Mouse (Mus musculus): ENCODE results near the gene Mmp14. TPM values are rescaled to one million over a fixed set of nuclear protein-coding genes. Genes with fewer than 3 reads are reported as not detected.

Gene Mmp14
- total and polyA plus RNA-seq, 2 experiments from 2014 or later, result 60.9 to 73.2 TPM

DNA sequence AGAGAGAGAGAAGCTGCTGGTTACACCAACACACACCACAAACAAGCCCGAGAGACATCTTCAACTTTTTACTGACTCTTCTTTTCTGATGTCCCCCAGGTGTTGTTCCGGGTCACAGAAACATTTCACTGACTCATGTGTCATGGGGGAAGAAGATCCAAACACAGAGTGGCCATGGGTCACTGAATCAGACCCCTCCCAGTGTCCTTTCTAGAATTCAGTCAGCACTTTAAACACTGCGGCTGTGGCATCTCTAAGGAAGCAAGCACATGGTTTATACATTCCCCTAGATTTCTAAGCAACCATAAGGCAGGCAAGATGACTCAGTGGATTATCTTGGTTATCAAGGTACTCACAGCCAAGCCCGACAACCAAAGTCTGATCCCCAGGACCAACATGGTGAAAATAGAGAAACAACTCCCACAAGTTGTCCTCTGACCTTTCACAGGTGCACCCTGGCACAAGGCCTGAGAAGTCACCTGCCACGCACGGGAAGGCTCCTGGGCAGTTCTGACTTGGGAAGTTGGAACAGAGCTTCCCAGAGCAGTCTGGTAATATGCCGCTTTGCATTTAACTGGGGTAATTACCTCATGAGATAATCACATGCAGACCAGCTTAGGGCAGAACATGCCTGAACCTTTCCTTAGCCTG lies 45.3 kb upstream of the Mmp14 start:
- no peak overlapping the region for H3K4me3 ChIP-seq (ENCODE audit: low read depth, low read length)
- H3K27ac ChIP-seq (ENCODE audit: low read depth), result no peak overlapping the region
- DNase-seq (ENCODE audit: low spot score) (no peak), ATAC-seq (ENCODE audit: insufficient read depth, low read depth) (no peak)
- no peaks in the 10 kb centered on the region for H3K9me3 ChIP-seq (replicated peaks; ENCODE audit: control insufficient read depth, low read length)
- H3K4me2 ChIP-seq (ENCODE audit: low read depth, low read length), result no peak overlapping the region
- H3K9ac ChIP-seq (replicated peaks; ENCODE audit: low read depth, low read length), result no peak overlapping the region
- no peaks in the 10 kb centered on the region for H3K27me3 ChIP-seq (ENCODE audit: control insufficient read depth, insufficient read depth, low read length)
- TF ChIP-seq EP300 (IDR thresholded peaks at IDR 0.05; ENCODE audit: low read depth), result no peak
- no peak for TF ChIP-seq CTCF (IDR thresholded peaks at IDR 0.05; ENCODE audit: low read depth)
- no peaks in the 10 kb centered on the region for H3K36me3 ChIP-seq (replicated peaks; ENCODE audit: control insufficient read depth, insufficient read depth, low read length)
- WGBS, result 78% methylated on average over 7 of the region's 7 CpGs
- no peaks in the 10 kb centered on the region for H3K4me1 ChIP-seq (ENCODE audit: control insufficient read depth, insufficient read depth)

DNA sequence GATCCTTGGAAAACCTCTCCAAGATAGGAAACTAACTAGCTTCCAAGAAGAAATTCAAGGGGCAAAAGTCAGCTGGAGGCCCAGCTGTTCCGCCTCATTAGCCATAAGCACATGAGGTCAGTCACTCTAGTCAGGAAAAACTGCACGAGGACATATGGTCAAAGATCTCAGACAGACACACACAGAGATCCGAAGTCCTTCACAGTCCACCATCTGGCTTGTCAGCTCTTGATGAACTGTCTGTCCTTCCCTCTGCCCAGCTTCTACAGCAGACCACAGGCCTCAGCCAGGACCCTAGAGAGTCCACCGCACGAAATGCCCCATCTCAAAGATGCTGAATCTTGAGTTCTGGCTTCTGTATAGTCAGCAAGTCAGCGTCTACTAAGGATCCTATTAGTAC lies 43.9 kb upstream of the Mmp14 start:
- H3K9me3 ChIP-seq (replicated peaks; ENCODE audit: control insufficient read depth, low read length), result no peaks in the 10 kb centered on the region
- 81% methylated on average over 6 of the region's 6 CpGs for WGBS
- H3K4me1 ChIP-seq (ENCODE audit: control insufficient read depth, insufficient read depth), result no peaks in the 10 kb centered on the region
- DNase-seq (ENCODE audit: low spot score), result no peak
- H3K27ac ChIP-seq (ENCODE audit: low read depth), result no peak overlapping the region
- H3K9ac ChIP-seq (replicated peaks; ENCODE audit: low read depth, low read length), result no peak overlapping the region
- no peak overlapping the region for H3K4me3 ChIP-seq (ENCODE audit: low read depth, low read length)
- TF ChIP-seq CTCF (IDR thresholded peaks at IDR 0.05; ENCODE audit: low read depth) (no peak), EP300 (IDR thresholded peaks at IDR 0.05; ENCODE audit: low read depth) (no peak)
- no peak for ATAC-seq (ENCODE audit: insufficient read depth, low read depth)
- H3K36me3 ChIP-seq (replicated peaks; ENCODE audit: control insufficient read depth, insufficient read depth, low read length), result no peaks in the 10 kb centered on the region
- H3K27me3 ChIP-seq (ENCODE audit: control insufficient read depth, insufficient read depth, low read length), result no peaks in the 10 kb centered on the region
- no peak overlapping the region for H3K4me2 ChIP-seq (ENCODE audit: low read depth, low read length)

GRCm38 (mm10) chr14:54390843-54391242 lies 40.6 kb upstream of the Mmp14 start:
- Histone ChIP-seq H3K4me1 (ENCODE audit: control insufficient read depth, insufficient read depth) (no peaks in the 10 kb centered on the region), H3K4me2 (ENCODE audit: low read depth, low read length) (no peak overlapping the region)

DNA sequence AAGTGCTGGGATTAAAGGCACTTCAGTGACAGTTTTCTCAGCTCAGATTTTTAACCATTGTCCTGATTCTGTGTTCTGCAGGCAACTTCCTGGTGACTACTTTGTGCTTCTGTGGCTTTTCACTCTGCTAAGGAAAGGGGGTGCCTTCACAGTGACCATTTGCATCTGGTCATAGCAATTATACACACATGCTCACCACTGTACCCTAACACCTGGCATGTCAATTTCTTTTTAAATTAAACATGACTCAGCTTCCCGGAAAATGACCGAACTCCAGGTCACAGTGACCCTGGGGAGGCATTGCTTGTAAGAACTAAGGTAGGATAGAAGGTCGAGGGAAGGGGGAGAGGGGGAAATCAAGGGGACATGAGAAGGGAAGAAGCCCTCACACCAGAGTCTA lies 37.6 kb upstream of the Mmp14 start:
- H3K4me3 ChIP-seq (ENCODE audit: low read depth, low read length), result no peak overlapping the region
- no peaks in the 10 kb centered on the region for H3K36me3 ChIP-seq (replicated peaks; ENCODE audit: control insufficient read depth, insufficient read depth, low read length)
- TF ChIP-seq EP300 (IDR thresholded peaks at IDR 0.05; ENCODE audit: low read depth), result no peak
- no peak for TF ChIP-seq CTCF (IDR thresholded peaks at IDR 0.05; ENCODE audit: low read depth)
- no peak overlapping the region for H3K9ac ChIP-seq (replicated peaks; ENCODE audit: low read depth, low read length)
- WGBS, result 63% methylated on average over 3 of the region's 3 CpGs
- no peaks in the 10 kb centered on the region for H3K9me3 ChIP-seq (replicated peaks; ENCODE audit: control insufficient read depth, low read length)
- no peaks in the 10 kb centered on the region for H3K27me3 ChIP-seq (ENCODE audit: control insufficient read depth, insufficient read depth, low read length)
- no peak overlapping the region for H3K27ac ChIP-seq (ENCODE audit: low read depth)
- ATAC-seq (ENCODE audit: insufficient read depth, low read depth), result no peak
- H3K4me2 ChIP-seq (ENCODE audit: low read depth, low read length), result no peak overlapping the region
- no peak for DNase-seq (ENCODE audit: low spot score)
- H3K4me1 ChIP-seq (ENCODE audit: control insufficient read depth, insufficient read depth), result no peaks in the 10 kb centered on the region

More at GRCm38 (mm10) chr14:54390843-54391242, 40.6 kb upstream of the Mmp14 start:
- Histone ChIP-seq H3K27ac (ENCODE audit: low read depth) (no peak overlapping the region), H3K36me3 (replicated peaks; ENCODE audit: control insufficient read depth, insufficient read depth, low read length) (no peaks in the 10 kb centered on the region), H3K9me3 (replicated peaks; ENCODE audit: control insufficient read depth, low read length) (no peaks in the 10 kb centered on the region), H3K9ac (replicated peaks; ENCODE audit: low read depth, low read length) (no peak overlapping the region), H3K4me3 (ENCODE audit: low read depth, low read length) (no peak overlapping the region), H3K27me3 (ENCODE audit: control insufficient read depth, insufficient read depth, low read length) (no peaks in the 10 kb centered on the region)
- DNase-seq (ENCODE audit: low spot score) (no peak), ATAC-seq (ENCODE audit: insufficient read depth, low read depth) (no peak)
- no peak for TF ChIP-seq EP300 (IDR thresholded peaks at IDR 0.05; ENCODE audit: low read depth)
- no peak for TF ChIP-seq CTCF (IDR thresholded peaks at IDR 0.05; ENCODE audit: low read depth)
- WGBS, result 68% methylated on average over 6 of the region's 6 CpGs

DNA sequence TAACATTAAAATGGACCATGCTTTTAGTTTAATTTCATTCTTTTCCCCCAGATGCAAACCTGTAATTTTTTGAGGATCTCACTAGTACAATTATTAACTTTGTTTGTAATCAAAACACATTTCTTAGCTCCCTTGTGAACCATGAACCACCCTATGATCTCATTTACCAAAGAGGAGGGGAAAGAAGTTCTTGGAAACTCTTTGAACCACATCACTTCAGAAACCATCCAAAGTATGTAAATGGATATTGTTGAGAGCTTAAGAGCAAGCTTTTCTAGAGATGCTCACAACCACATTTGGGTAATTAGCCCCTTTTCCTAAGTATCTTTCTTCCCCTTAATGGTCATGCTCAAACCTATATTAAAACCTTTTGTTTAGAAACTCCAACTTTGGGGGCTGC lies 37.1 kb upstream of the Mmp14 start:
- TF ChIP-seq EP300 (IDR thresholded peaks at IDR 0.05; ENCODE audit: low read depth) (no peak), CTCF (IDR thresholded peaks at IDR 0.05; ENCODE audit: low read depth) (no peak)
- Histone ChIP-seq H3K4me1 (ENCODE audit: control insufficient read depth, insufficient read depth) (no peaks in the 10 kb centered on the region), H3K36me3 (replicated peaks; ENCODE audit: control insufficient read depth, insufficient read depth, low read length) (no peaks in the 10 kb centered on the region), H3K27ac (ENCODE audit: low read depth) (no peak overlapping the region), H3K27me3 (ENCODE audit: control insufficient read depth, insufficient read depth, low read length) (no peaks in the 10 kb centered on the region), H3K4me3 (ENCODE audit: low read depth, low read length) (no peak overlapping the region), H3K9ac (replicated peaks; ENCODE audit: low read depth, low read length) (no peak overlapping the region), H3K9me3 (replicated peaks; ENCODE audit: control insufficient read depth, low read length) (no peaks in the 10 kb centered on the region), H3K4me2 (ENCODE audit: low read depth, low read length) (no peak overlapping the region)
- no peak for DNase-seq (ENCODE audit: low spot score)
- no peak for ATAC-seq (ENCODE audit: insufficient read depth, low read depth)

DNA sequence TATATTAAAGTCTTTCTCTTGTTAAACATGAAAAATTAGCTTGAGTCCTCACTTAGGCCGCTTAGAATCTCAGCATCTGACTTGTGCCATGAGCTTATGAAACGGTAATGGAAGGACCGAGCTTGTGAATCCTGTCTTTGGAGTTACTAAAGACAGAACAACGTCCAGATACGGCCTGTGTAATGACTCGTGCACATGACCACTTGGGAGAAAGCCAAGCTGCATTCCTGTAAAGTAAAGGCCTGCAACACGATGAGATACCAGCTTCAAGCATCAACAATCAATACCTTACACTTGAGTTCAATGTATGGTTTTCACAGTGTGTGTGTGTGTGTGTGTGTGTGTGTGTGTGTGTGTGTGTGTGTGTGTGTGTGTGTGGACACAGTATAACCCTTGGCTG lies 34.7 kb upstream of the Mmp14 start:
- no peak overlapping the region for H3K9ac ChIP-seq (replicated peaks; ENCODE audit: low read depth, low read length)
- no peak overlapping the region for H3K27ac ChIP-seq (ENCODE audit: low read depth)
- no peaks in the 10 kb centered on the region for H3K4me1 ChIP-seq (ENCODE audit: control insufficient read depth, insufficient read depth)
- no peaks in the 10 kb centered on the region for H3K9me3 ChIP-seq (replicated peaks; ENCODE audit: control insufficient read depth, low read length)
- H3K36me3 ChIP-seq (replicated peaks; ENCODE audit: control insufficient read depth, insufficient read depth, low read length), result no peaks in the 10 kb centered on the region
- H3K4me2 ChIP-seq (ENCODE audit: low read depth, low read length), result no peak overlapping the region
- WGBS, result 33% methylated on average over 7 of the region's 7 CpGs
- TF ChIP-seq EP300 (IDR thresholded peaks at IDR 0.05; ENCODE audit: low read depth) (no peak), CTCF (IDR thresholded peaks at IDR 0.05; ENCODE audit: low read depth) (no peak)
- no peaks in the 10 kb centered on the region for H3K27me3 ChIP-seq (ENCODE audit: control insufficient read depth, insufficient read depth, low read length)
- no peak overlapping the region for H3K4me3 ChIP-seq (ENCODE audit: low read depth, low read length)
- ATAC-seq (ENCODE audit: insufficient read depth, low read depth) (no peak), DNase-seq (ENCODE audit: low spot score) (no peak)
